Mouse (Mus musculus) gonadal fat pad, adult 2 months (tissue): ENCODE results near the gene Suco. TPM values are rescaled to one million over a fixed set of nuclear protein-coding genes. Genes with fewer than 3 reads are reported as not detected.

ENCODE experiments used
- DNase-seq: peaks from one replicate; pipeline ENCODE4 v3.0.0-alpha.2; 2012; ENCODE audit warnings: low read depth
- polyA plus RNA-seq: library from polyadenylated mRNA; depleted of rRNA; stranded (reverse); fragments of >200 nt; gene quantifications from 2 replicates; pipeline ENCODE4 v1.2.3, GENCODE M21; 2012

The Suco gene
- polyA plus RNA-seq, 1 experiment: 11.0 TPM

DNA sequence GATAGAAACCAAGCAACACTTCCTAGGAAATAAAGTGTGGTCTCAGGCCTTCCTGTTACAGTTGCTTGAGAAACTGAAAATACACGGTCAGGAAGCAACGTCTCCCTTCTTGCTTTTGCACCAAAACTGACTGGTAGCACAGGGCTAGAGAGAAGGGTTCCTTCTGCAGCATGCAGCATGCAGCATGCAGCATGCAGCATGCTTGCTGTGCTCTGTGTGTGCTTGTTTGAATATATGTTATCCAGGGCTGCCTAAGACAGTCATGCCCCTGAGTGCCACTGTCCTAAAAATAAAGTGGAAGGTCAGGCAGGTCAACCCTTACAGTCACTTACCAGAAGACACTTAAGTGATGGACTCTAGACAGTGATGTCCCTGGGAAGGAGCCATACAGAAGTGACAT is 17.6 kb upstream of the Suco start:
- DNase-seq: no peak

DNA sequence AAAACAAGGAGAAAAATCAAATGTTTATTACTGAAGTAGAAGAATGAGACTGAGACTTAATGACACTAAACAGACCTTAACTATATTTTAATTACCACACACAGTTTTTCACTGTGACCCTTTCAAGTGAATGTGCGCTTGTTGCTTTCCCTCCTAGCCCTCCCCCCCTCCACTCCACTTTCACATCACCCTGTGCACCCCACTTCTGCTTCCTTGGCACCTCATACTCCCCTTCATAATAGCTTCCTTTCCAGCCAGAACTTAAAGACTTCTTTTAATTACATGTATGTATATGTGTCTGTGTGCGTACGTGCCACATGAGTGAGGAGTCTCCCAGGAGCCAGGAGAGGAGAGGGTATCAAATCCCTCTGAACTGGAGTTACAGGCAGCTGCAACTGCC is 12.3 kb upstream of the Suco start:
- DNase-seq: no peak

DNA sequence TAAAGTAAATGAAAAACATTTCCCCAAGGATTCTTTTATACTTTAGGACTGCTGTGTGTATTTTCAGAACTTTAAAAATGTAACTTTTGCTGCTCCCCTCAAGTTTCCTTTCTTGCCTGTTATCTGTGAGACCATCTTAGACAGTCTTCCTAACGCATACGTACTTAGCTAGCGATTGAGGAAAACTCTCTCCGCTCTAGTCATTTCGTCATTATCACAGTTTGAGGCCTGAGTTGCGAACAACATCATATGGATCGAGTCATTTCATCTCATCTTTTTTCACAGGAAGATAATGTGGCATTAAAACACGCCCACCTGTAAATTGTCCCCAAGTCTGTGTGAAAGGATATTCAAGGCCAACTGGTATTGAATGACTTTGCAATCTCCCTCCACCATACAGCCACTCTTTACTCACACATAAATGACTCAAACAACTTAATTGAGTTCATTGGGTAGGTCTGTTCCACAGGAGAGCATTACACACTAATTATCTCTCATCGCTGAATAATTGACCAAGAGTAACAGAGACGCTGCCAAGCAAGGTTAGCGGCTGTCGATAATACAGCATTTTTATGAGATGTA is 11.3 kb upstream of the Suco start:
- DNase-seq: no peak

DNA sequence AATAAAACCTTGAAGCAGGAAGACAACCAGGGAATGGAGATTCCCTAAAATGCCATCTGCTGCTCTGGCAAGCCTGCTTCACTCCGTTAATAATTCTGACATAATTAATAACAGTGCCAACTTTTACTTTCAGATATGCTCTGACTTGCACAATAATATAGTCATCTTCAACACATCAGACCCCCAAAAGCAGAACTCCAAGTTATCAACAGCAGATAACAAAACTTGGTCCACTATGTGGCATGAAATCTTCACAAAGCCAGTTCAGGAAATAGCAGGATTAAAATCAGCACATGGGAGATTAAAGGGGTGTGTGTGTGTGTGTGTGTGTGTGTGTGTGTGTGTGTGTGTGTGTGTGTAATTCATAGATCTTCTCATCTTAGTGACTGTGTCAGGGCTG is 9.3 kb upstream of the Suco start:
- DNase-seq: no peak

DNA sequence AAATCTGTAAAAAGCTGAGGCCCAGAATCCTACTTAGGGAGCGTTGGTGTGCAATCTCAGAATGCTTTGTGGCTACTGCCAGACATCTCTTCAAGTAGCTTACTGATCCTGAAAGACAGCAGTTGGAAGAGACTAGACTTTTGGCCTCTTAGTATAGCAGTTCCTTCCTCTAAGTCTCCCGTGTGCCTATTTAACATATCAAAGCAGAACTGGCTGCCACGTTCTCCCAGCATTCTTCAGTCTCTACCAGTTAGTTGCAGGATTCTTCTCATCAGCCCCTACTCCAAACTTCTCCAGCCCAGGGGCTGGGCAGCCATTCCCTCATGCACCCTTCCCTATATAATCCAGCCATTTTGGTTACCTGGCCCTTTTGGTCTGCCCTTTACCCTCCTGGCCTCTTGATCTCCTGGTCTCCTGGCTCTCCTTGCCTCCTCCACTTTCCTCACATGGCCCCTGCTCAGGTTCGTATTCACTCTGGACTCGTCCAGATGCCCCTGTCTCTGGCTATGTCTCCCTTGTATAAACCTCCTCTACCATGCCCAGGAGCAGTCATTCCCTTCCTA is 1.2 kb upstream of the Suco start:
- DNase-seq: no peak

DNA sequence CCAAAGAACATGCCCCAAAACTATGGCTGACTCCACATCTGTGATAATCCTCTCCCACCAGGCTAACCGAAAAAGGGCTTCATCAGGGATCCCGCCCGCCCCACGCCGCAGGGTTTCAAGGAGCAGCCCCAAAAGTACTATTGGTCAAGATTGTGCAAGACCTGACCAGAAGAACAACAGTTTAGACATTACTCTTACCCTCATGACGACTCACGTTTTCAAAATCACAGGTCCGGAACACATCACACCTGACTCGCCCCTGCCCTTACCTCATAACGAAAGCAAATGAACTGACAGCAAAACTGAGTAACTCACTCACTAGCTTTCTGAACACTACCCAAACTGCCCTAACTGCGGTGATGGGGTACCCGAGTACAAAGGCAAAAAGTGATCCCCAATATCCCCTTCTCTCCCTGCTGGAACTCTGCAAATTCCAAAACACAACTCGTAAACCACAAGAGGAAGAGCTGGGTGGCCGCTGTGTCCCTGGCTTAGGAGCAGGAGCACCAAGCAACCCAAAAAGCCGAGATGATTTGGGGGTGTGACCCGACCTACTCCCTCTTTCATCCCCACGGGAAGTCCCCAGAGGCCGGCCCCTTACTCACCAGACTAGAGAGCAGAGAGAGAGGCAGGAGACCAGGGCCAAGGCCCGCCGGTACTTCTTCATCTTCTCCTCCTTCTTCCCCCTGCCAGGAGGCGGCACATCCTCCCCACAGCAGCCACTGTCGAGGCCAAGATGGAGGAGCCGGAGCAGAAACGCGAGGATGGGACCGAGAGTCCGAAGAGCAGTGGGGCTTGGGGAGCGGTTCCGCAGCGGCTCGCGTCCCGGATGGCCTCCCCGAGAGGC is 553 bp downstream of the Suco start:
- DNase-seq: no peak

DNA sequence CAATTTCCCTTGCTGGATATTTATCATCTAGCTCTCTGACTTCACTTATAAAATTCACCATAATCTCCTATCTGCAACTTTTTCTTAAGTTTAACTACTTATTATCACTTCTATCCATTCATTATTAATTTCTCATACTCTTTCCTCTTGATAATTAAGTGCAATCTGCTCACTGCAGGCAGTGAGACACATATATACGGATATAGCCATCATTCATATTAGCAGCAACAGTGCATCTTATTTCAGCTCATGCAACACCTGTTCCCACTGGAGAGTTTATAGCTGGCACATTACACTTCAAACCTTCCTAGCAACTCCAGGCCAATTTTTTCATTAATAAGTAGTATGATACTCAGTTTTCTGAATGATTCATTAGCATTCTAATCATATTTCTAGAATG is 7.1 kb downstream of the Suco start:
- no peak for DNase-seq

DNA sequence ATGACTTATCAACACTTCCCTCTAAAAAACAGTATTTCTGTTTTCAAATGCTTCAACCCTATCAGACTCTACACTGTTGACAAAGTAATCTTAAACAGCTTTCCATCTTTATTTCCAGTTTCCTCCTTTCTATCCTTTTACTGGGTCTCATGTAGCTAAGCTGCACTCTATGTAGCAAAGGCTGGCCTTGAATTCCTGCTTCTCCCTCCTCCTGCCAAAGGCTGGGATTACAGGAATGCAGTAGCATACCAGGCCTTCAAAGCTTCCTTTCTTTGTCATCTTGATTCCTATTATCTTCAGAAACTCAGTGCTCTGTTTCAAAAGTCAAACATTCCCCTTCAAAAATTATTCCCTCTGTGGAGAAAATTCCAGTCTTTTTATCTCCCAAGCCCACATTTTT is 8.1 kb downstream of the Suco start:
- no peak for DNase-seq

DNA sequence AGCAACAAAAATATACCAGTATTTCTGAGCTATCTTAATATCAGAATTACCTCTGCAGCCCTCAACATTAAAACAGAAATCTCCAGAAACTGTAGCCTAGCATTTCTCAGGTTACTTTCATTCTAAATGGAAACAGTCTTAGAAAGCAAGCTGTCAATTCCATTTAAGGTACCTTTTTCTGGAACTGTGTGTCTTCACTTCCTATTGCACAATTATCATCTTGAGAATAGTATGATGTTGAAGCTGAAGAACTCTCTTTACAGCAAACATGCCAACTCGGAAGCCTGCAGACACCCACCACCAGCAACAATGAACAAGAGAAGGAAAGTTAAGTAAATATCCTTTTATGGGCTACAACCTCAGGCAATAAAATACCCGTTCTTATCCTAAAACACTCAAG is 12.7 kb downstream of the Suco start:
- no peak for DNase-seq

DNA sequence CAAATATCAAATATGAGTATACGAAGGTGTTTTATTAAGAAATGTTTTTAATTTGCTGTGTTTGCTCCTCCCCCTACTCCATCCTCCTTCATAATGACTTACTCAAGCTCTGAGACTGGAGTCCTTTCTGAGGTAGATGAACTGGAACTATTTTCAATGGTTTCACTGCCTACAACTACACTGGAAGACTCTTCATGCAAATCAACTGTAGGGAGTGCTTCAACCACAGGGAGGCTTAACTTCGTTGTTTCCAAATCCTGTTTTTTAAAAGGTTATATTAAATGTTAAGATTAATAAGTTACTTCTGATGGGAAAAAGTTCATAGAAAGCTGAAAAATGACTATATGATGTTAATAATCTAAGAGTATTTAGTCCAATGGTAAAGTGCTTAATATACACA is 17.2 kb downstream of the Suco start:
- no peak for DNase-seq

DNA sequence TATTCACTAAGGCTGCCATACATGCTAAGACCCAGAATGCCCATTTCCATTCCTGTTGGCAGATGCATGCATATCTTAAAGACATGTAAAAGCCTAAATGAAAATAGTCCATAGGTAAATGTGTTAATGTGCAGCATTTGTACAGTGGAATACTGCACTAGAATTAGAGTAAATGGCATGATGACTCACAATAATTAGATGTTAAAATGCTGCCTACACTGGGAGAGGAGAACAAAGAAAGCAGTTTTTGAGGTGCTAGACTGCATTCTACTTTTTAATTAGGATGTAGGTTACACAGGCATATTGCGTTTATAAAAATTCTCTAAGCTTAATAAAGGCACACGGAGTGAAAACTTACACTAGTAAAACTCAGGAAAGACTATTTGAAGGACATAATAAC is 49.8 kb downstream of the Suco start:
- no peak for DNase-seq

DNA sequence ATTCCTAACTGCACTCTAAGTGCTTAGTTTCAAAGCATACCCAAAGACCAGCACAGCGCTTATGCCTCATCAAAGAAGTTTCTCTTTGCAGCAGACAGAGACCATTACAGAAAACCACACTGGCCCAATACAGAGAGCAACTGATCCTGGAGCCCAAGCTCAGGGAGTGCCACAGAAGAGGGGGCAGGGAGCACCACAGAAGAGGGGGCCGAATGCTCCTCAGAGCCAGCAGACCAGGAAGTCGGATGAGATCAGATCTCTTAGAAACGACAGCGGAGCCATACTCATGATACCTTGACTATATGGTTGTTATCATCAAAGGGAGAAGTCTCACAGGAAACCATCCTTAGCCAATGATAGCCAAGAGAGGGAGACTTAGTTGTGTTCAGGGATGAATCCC is 67.1 kb downstream of the Suco start:
- no peak for DNase-seq

DNA sequence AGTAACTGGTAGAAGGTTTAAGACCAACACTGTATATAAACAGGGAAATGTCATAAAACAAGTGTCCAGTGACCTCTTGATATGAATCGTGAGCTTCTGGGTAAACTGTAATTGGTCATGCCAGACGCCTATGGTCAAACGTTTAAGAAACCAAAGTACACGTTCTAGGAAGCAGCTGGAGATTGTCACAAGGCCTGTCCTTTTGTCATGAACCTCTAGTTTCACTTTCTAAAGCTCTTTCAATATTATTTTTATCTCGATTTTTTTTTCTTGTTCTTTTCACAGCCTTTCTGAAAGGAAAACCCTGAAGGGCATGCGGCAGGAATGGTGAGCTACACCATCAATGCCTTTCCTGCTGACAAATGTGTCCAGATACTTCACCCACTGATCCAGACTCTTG is 67.5 kb downstream of the Suco start:
- DNase-seq: no peak

DNA sequence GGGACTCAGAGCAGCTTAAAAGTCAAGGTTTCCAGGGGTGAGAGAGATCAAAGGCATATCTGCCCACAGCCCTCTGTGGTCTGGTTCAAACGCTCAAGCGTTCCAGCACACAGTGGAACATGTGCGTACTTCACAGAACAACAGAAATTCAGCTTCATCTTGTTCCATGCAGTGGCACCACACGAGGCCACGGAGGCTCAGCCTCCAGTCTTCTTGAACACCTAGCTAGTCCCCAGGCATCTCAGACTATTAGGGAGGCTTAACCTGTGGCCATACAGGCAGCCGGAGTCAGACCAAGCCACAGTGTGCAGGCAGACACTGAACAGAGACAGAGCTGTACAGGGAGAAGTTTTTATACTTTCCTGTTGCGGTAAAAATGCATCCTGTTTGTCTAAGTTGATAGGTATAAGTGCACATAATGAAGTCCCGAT is 71.9 kb downstream of the Suco start:
- no peak for DNase-seq

DNA sequence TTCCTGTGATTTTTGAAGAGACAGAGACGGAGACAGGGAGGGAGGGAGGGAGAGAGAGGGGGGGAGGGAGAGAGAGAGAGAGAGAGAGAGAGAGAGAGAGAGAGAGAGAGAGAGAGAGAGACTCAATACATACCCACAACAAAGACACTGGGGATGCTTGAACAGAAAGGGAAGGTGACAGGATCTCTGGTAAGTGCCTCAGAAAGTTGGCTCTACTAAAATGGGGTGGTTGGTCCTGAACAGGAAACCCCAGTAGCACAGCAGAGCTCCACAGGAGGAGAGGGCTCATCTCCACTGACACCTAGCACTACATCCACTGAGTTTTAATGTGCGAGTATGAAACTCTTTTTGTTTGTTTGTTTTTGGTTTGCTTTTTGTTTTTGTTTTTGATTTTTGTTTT is 75.2 kb downstream of the Suco start:
- no peak for DNase-seq

DNA sequence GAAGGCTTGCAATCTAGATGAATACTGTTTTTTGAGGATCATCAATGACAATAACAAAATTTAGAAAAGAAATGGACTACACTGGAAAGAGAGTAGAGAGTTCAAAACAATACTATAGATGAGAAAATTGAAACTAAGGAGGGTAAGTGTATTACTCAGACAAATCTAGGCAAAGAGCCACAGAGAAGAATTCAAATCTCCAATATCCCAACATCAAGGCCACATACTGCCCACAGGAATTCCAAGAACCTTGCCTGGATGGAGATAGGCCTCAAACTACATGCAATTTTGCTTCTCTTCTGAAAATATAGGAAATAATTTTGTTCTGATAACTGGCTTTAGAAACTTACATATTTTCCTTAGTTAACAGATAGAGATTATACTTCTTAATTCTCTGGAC is 76.2 kb downstream of the Suco start:
- no peak for DNase-seq

DNA sequence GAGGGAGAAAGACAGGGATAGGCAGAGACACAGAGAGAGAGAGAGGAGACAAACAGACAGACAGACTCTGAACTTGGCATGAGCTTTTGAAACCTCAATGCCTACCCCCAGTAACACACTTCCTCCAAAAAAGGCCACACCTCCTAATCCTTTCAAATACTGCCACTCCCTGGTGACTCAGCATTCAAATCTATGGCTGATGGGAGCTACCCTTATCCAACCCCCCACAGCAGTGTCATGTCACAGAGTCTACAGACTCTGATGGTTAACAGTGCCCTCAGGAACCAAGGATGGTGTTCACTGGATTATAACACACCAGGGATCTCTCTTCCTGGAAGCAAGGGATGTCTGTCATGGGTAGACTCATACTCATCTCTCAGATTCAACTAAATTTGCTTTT is 76.7 kb downstream of the Suco start:
- no peak for DNase-seq

DNA sequence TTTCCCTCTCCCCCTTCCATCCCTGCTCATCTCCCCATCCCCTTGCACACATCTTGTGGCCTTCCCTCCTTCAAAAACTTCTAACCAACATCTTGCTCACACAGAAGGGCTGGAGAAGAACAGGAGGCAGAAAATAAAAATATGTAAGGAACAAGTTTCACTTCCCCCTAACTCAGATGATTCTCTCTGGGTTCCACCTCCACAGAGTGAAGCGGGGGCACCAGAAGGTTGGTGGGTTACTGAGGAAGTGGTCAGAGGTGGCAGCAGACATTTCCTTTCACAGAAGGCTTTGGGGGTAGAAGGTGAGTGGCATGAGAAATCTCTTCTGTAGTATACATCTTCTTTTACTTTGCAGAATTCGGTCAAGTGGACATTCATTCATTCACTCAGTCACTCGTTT is 77.6 kb downstream of the Suco start:
- DNase-seq: no peak

DNA sequence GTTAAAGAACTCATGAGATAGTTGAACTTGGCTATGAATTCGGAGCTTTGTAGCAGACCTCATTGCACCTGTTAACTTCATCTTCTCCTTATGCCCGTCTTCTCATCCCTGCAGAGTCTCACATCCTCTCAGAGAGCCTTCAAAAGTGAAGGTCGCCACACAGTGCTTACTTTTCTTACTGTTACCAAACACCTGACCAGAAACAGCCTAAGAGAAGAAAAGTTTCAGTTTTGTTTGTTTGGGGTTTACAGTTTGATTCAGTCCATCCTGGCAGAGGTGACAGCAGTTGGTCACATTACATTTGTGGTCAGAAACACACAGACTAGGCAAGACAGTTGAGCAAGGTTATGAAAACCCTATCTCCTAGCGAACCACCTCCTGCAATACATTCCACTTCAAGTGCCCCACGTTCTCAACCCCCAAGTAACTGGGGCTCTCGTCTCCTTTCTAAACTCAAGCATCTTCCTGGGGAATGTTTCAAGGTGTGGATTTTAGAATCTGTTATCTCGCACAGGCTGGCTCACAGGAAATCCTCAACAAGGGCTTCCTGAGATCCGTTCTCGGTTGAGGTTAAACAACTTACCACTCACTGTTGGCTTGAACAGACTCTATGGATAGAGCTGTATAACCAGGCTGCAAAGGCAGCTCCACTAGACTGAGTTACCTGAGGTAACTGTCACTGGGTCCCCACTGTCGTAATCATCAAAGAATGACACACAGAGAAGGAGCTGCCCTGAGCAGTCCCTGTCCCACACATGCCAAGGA is 81.9 kb downstream of the Suco start:
- DNase-seq: no peak

DNA sequence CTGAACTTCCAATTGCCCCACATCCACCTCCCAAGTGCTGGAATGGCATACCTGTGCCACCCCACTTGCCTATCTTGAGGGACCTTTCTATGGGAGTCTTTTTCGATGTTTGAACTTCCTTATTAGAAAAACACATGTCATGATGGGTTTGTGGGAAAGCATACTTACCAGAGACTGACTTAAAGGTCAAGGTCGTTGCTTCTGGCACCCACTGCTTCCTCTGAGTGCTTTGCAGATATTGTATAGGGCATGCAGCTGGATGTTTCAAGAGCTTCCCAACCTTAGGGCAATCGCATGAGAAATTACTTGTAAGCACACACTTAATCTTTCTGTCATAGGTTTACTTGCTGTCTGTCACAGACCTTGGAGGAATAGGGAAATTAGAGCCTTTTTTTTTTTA is 83.2 kb downstream of the Suco start:
- DNase-seq: no peak

DNA sequence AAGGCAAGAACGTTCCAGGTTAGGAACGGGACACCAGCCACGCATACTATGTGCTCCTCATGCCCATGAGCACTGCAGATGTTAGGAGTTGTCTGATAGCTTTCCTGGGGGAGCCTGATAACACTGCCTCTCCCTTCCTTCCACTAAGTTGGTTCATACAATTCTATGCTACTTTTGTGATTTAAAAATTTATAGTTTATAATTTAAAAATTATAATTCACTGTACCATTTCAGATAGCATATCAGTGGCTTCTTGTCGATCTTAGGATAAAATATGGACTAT is 83.9 kb downstream of the Suco start:
- no peak for DNase-seq

DNA sequence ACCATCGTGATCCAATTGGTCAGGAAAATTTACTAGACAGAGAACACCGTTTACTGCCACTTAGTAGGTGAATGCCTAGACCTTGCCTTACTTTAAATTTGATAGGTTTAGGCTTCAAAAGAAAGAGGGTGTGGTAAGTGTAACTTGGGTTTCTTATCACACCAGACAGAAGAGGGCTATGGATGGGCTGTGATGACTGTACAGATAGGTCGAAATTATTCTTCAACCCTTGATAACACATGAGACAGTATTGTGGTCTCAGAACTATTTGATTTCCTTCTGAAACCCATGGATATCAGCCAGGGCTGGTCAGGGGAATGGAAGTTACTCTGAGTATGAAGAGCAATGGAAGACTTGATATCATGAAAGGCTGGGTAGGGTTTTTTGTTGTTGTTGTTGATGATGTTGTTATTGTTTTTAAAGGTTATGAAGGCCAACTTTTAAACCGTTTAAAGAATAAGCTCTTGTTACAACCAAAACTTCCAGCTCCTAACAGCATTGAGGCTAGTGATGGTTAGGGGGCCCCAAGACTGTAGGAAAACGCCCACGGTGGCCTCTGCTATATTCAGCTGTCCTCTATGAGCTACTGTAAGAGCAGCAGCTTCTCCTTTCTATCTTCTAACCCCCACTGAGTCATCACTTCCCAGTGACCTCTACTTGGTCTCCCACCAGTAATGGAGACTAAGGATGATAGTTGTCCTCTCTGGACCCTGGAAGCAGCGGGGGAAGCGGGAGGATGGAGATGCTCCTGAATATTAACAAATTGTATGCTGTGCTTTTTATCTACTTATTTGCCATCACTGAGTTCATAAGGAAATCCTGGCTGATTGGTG is 84.4 kb downstream of the Suco start:
- no peak for DNase-seq
